Mouse (Mus musculus) heart, postnatal 25 days (tissue): ENCODE data around the gene Stac2. TPM values are rescaled to one million over a fixed set of nuclear protein-coding genes. Genes with fewer than 3 reads are reported as not detected.

Source experiments
- microRNA-seq: library from miRNA; unstranded; fragments of <30 nt; microRNA quantifications from one replicate; pipeline ENCODE4 v1.2.0, GENCODE M21; 2022
- total RNA-seq, 2 experiments: library from RNA; stranded (reverse); gene quantifications; 2 replicates each; pipeline ENCODE4 v1.2.3; 2021

Stac2 gene
- total RNA-seq, 2 experiments from 2014 or later: 0.13 to 0.25 TPM

Small RNA genes within 50 kb of the gene (microRNA-seq; reads per million reads assigned to microRNA genes)
- gene Gm27597: not detected

Other genes starting within 250 kb of the Stac2 start
- under 1 TPM; 0.83 to 0.87 TPM for gene B230217C12Rik, start 212.7 kb downstream of the Stac2 start, total RNA-seq
- under 1 TPM in 1 of 2 experiments, not detected in 1; 0.11 TPM for gene Fbxo47, start 169.3 kb downstream of the Stac2 start, total RNA-seq
- gene Plxdc1, start 67.0 kb downstream of the Stac2 start, total RNA-seq: 1 to 10 TPM; 5.4 to 6.0 TPM
- under 1 TPM; 0.57 to 0.92 TPM for gene Arl5c, start 57.3 kb downstream of the Stac2 start, total RNA-seq
- 1 to 10 TPM; 6.0 to 6.8 TPM for gene Cacnb1, start 30.4 kb downstream of the Stac2 start, total RNA-seq
- gene Rpl19, start 26.8 kb downstream of the Stac2 start, total RNA-seq: 100 to 1,000 TPM; 539 to 575 TPM
- gene Fbxl20, start 96.9 kb upstream of the Stac2 start, total RNA-seq: 10 to 100 TPM; 21.4 to 23.1 TPM
- gene Med1, start 139.8 kb upstream of the Stac2 start, total RNA-seq: 10 to 100 TPM; 40.0 to 40.6 TPM
- 10 to 100 TPM; 20.7 to 23.0 TPM for gene Cdk12, start 149.6 kb upstream of the Stac2 start, total RNA-seq